Mouse (Mus musculus) heart, embryonic 10.5 days (tissue): Measurements from ENCODE around the gene Plbd2. TPM values are rescaled to one million over a fixed set of nuclear protein-coding genes. Genes with fewer than 3 reads are reported as not detected.

Experiments
- DNase-seq: peaks from one replicate; pipeline ENCODE4 v3.0.0-alpha.2; 2017; ENCODE audit warnings: low spot score
- H3K27ac ChIP-seq: fragments of 300-500 bp; sonication (generic); 2 replicates; pipeline ENCODE4 v1.5.1; 2016; ENCODE audit warnings: mild to moderate bottlenecking
- H3K27me3 ChIP-seq: fragments of 300-500 bp; sonication (generic); 2 replicates; pipeline ENCODE4 v1.6.1; 2016; ENCODE audit warnings: mild to moderate bottlenecking; ENCODE audit not compliant: poor library complexity, insufficient read depth, severe bottlenecking
- H3K36me3 ChIP-seq: fragments of 300-500 bp; sonication (generic); 2 replicates; pipeline ENCODE4 v1.6.1; 2016; ENCODE audit warnings: mild to moderate bottlenecking, moderate library complexity
- H3K4me1 ChIP-seq: fragments of 300-500 bp; sonication (generic); 2 replicates; pipeline ENCODE4 v1.6.1; 2016; ENCODE audit warnings: mild to moderate bottlenecking
- H3K4me3 ChIP-seq: fragments of 300-500 bp; sonication (generic); 2 replicates; pipeline ENCODE4 v1.5.1; 2016; ENCODE audit warnings: mild to moderate bottlenecking, moderate library complexity
- H3K9me3 ChIP-seq: fragments of 300-500 bp; sonication (generic); 2 replicates; pipeline ENCODE4 v1.6.1; 2016; ENCODE audit warnings: mild to moderate bottlenecking, moderate library complexity
- WGBS: fragments of 180-500 bp; shearing (Covaris S2); methylation state at CpG from one replicate; pipeline ENCODE4 v1.1.7; 2016; 5-methylcytosine and 5-hydroxymethylcytosine counted together
- polyA plus RNA-seq: library from polyadenylated mRNA; unstranded; fragments of >200 nt; fragmentation: Nextera tagmentation; extraction: Ambion mirVana; gene quantifications from 2 replicates; pipeline ENCODE4 v1.2.1, GENCODE M21; 2016

Gene Plbd2
- polyA plus RNA-seq, 1 experiment from 2014 or later, result 46.6 TPM

DNA sequence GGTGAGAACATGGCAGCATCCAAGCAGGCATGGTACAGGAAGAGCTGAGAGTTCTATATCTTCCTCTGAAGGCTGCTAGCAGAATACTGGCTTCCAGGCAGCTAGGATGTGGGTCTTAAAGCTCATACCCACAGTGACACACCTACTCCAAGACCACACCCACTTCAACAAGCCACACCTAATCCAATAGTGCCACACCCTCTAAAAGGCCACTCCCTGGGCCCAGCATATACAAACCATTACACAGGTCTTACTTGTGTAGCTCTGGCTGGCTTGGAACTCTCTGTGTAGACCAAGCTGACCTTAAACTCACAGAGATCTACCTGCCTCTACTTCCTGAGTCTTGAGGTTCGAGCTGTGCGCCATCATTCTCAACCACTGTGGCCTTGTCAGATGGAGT lies 21.3 kb upstream of the Plbd2 start:
- H3K36me3 ChIP-seq, result peaks cover 15% of the 10 kb centered on the region; the same call in 1 of the 2 replicates
- no peaks in the 10 kb centered on the region for H3K9me3 ChIP-seq
- H3K4me1 ChIP-seq, result peaks cover 13% of the 10 kb centered on the region; the same call in 1 of the 2 replicates
- WGBS, result 92% methylated on average over 2 of the region's 2 CpGs
- no peak overlapping the region for H3K27ac ChIP-seq
- 0 out of 2 replicates have a peak, but pooled peaks cover 7% of the 10 kb centered on the region for H3K27me3 ChIP-seq
- DNase-seq, result no peak
- H3K4me3 ChIP-seq, result no peak overlapping the region

DNA sequence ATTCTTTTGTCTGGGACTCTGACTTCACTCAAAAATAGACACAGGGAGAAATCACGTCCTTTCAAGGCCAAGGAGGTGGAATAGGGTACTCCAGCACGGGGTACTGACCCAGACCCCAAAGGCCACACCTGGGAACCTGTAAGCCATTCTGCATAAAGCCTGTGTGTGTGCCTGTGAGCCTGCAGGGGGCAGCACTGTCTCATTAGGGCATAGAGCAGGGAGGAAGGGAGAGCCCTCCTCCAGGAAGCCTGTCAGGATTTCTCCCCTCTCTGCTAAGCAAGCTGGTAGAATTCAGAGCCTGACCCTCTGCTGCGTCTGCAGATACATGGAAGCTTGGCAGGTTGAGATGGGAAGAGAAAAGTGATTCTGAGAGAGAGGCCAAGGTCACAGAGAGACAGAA lies 19.2 kb upstream of the Plbd2 start:
- Histone ChIP-seq H3K27me3 (0 out of 2 replicates have a peak, but pooled peaks cover 7% of the 10 kb centered on the region), H3K4me3 (no peak overlapping the region), H3K4me1 (peaks cover 16% of the 10 kb centered on the region), H3K9me3 (no peaks in the 10 kb centered on the region), H3K36me3 (peaks cover 12% of the 10 kb centered on the region; the same call in 1 of the 2 replicates), H3K27ac (no peak overlapping the region)
- no peak for DNase-seq
- 73% methylated on average over 3 of the region's 3 CpGs for WGBS

DNA sequence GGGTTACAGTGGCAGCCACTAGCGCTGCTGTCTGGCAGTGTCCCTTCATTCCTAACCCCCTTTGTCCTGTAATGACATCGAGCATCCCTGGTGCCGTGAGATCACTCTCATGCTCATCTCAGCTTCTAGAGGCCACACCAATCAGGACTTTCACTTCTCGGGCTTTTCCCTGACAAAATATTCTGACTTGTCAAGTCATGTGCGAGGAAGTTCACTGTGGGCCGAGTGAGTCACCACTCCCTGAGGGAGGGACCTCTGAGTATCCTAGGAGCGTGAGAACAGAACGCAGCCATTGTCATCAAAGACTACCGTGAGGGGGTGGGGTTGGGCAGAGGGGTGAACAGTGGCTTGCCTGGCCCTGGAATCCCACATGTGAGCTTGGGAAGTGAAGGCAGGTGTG lies 14.1 kb upstream of the Plbd2 start:
- DNase-seq, result no peak
- H3K4me1 ChIP-seq, result peaks cover 47% of the 10 kb centered on the region
- H3K4me3 ChIP-seq, result no peak overlapping the region
- 47% methylated on average over 9 of the region's 9 CpGs for WGBS
- H3K27me3 ChIP-seq, result peaks cover 21% of the 10 kb centered on the region; the same call in 1 of the 2 replicates
- H3K9me3 ChIP-seq, result no peaks in the 10 kb centered on the region
- peaks cover under 1% of the 10 kb centered on the region; the same call in 1 of the 2 replicates for H3K36me3 ChIP-seq
- peak overlapping the region; percentile 32; the same call in 1 of the 2 replicates for H3K27ac ChIP-seq

DNA sequence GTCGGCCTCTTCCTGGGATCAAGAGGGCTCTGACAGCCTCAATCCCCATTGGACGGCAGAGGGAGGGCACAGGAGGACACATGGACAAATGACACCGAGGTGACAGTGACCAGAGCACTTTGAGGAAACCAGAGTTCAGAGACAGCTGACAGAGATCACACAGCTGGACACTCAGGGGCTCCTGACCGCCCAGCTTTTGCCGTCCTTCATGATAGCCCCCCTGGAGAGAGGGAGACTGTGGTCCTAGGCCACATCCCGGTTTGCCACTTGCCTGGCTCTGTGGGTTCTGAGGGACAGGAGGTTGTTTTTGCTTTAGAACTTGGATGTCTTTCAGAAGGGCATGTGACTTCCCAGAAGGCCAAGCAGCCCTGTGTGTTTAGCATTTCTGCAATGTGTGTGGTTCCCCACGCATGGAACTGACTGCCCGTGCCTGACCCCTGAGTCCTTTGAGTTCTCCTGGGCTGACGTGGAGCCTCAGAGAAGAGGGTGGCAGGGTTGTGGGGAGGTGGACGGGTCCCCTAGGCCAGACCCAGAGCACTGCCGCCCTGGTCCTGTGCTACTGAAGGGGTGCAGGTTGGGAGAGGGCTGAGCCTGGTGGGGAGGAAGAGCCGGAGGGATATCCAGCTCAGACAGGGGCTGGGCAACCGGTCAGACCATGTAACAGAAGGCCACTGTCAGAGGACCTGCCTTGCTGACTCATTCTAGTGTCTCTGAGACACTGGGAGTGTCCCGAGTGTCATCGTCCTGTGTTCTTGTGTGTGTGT lies 13.0 kb upstream of the Plbd2 start:
- Histone ChIP-seq H3K27ac (peak overlapping the region; percentile 60), H3K27me3 (peaks cover 30% of the 10 kb centered on the region; the same call in 1 of the 2 replicates)
- WGBS, result 31% methylated on average over 15 of the region's 15 CpGs

DNA sequence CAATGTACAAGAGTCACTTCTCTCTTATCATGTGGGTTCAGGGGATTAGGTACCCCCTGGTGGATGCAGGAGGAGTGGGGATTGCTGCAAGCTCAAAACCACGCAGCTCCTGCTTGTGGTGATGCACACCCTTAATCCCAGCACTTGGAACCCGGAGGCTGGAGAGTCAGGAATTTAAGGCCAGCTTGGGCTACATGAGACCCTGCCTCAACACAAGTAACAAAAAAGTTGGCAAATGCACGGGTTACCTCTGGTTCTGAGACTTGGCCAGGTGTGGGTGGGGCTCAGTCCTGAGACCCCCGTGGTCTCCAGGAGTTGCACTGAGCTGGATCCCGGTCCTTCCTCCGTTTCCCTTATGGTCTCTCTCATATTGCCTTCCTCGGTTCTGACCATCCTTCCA lies 12.0 kb upstream of the Plbd2 start:
- Histone ChIP-seq H3K4me1 (peaks cover 62% of the 10 kb centered on the region), H3K4me3 (no peak overlapping the region), H3K27me3 (peaks cover 24% of the 10 kb centered on the region; the same call in 1 of the 2 replicates), H3K27ac (no peak overlapping the region), H3K36me3 (no peaks in the 10 kb centered on the region), H3K9me3 (no peaks in the 10 kb centered on the region)
- no peak for DNase-seq
- 69% methylated on average over 7 of the region's 7 CpGs for WGBS

More for the DNA sequence above, 13.0 kb upstream of the Plbd2 start:
- Histone ChIP-seq H3K4me3 (no peak overlapping the region), H3K9me3 (no peaks in the 10 kb centered on the region), H3K4me1 (peaks cover 53% of the 10 kb centered on the region), H3K36me3 (no peaks in the 10 kb centered on the region; the same call in 1 of the 2 replicates)
- DNase-seq, result no peak

DNA sequence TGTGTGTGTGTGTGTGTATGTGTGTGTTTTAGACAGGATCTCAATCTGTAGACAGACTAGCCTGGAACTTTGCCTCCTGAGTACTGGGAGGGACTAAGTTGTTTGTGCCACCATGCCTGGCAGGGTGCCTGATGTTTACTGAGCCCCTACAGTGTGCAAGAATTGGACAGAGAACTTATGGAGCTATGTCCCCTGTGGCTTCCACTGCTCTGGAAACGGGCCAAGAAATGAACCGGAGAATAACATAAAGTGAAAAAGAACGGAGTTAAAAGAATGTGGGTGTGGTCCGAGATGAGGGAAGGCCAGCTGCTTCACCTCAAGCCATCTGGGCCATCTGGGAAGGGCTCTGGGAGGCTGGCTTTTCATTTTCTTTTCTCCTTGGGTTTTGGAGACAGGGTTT lies 11.3 kb upstream of the Plbd2 start:
- no peak overlapping the region for H3K27ac ChIP-seq
- peaks cover 62% of the 10 kb centered on the region for H3K4me1 ChIP-seq
- DNase-seq, result no peak
- 49% methylated on average over 4 of the region's 4 CpGs for WGBS
- H3K36me3 ChIP-seq, result no peaks in the 10 kb centered on the region
- no peaks in the 10 kb centered on the region for H3K9me3 ChIP-seq
- H3K4me3 ChIP-seq, result no peak overlapping the region
- peaks cover 23% of the 10 kb centered on the region; the same call in 1 of the 2 replicates for H3K27me3 ChIP-seq

DNA sequence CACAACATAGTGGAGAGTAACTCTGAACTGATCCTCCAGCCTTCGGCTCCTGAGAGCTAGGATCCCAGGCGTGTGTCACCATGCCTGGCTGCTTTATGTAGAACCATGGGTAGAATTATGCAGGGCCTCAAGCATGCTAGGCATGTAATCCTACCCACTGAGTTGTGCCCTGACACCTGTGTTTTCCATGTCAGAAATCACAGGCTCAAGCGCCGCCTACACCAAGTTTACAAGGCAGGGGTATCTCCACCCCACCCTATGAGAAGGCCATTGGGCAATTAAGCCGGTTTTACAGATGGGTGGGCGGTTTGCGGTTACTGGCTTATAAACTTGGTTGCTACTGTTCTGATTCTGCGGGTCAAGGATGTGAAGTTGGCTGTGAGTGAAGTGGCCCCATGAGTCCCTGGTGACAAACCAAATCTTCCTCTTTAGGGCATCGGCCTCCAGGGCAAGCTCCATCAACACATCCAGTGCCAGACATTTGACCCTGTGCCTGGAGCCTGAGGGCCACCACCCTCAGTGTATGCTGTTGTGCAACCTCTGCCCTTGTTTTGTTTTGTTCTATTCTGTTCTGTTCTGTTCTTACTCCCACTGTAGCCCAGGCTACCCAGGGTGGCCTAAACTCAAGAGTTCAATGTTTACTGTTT lies 10.7 kb upstream of the Plbd2 start:
- Histone ChIP-seq H3K9me3 (no peaks in the 10 kb centered on the region; the same call in 1 of the 2 replicates), H3K27me3 (peaks cover 23% of the 10 kb centered on the region; the same call in 1 of the 2 replicates), H3K27ac (no peak overlapping the region), H3K36me3 (no peaks in the 10 kb centered on the region), H3K4me1 (peaks cover 62% of the 10 kb centered on the region), H3K4me3 (no peak overlapping the region)
- no peak for DNase-seq
- WGBS, result 90% methylated on average over 9 of the region's 9 CpGs

DNA sequence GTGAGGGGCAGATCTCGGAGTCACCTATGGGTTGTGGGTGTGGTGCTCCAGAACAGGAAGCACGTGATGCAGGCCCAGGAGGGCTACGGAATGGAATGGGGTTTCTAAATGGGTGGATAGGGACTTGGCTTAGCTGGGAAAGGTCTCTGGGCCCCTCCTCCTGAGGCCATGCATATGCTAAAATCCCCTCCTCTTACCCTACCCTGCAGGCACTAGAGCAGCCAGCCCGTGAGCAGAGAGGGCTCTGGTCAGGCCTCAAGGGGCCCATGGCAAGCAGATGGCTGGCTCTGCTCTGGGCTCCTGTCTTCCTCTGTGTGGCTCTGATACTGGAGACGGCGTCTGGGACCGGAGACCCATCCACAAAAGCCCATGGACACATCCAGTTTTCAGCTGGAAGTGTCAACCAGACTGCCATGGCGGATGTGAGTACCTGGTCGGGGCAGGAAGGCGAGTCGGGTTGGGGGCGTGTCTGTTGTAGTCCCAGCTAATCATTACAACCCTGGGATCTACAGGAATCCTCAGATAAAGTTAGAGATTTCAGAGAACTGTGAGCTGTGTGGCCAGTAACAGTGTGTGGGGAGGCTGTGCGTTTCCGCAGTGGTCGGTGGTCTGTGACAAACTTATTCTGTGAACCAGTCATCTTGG lies 9.6 kb upstream of the Plbd2 start:
- H3K36me3 ChIP-seq, result no peaks in the 10 kb centered on the region
- no peak for DNase-seq
- H3K9me3 ChIP-seq, result no peaks in the 10 kb centered on the region; the same call in 1 of the 2 replicates
- no peak overlapping the region for H3K4me3 ChIP-seq
- H3K27ac ChIP-seq, result peak overlapping the region; percentile 3; the same call in 1 of the 2 replicates
- H3K4me1 ChIP-seq, result peaks cover 68% of the 10 kb centered on the region
- 42% methylated on average over 15 of the region's 15 CpGs for WGBS
- H3K27me3 ChIP-seq, result peaks cover 23% of the 10 kb centered on the region; the same call in 1 of the 2 replicates

DNA sequence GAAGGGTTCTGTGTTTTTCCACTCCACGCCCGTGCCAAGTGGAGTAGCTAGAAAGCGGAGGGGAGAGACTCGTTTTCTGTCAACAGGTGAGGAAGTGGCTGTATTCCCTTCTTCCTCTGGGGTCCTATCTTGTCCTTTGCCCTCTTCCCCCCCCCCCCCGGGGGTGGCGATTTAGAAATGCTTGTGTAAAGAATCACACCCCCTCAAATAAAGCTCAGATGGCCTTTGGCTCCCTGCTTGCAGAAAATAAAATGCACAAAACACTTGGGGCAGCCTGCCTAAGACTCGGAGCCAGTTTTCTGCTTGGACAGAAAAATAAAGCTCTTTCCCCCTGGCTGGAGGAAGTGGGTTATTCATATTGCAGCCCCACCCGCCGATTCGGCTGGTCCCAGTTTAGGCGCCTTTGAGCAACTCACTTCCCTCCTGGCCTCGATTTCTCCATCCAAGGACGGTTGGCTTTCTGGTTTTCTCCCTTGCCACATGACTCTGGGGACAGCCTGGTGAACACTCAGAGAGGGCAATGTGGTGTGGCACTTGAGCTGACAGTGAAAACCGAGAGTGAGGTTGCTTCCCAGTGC lies 8.3 kb upstream of the Plbd2 start:
- peak overlapping the region; percentile 67 for H3K27ac ChIP-seq
- 29% methylated on average over 14 of the region's 14 CpGs for WGBS
- H3K4me1 ChIP-seq, result peaks cover 56% of the 10 kb centered on the region

DNA sequence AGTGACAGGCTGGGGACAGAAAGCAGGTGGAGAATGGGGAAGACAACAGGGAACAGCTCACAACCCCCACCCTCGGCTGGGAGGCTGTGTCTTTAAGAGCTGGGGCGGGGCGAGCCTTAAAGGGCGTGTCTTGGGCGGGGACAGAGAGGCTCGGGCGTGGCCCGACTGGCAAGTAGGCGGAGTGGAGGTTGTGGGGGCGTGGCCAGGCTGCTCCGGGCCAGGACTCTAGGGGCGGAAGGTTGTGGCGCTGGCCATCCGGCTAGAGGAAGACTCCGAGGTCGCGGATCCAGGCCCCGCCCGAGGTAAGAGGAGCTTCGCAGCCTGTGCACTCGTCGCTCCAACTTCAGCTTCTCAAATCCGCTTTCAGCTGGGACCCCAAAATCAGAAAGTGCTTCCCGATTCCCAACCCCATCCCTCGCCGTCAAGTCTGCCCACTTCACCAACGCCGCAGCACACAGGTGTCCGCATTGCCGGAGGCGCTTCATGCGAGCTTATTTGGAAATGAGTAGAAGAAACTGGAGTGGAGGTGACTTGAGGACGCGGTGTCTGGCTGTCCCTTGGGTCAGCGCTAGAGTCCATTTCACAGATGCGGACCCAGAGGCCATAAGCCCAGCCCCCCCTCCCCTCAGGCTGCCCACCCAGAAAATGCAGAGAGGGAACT lies 7.7 kb upstream of the Plbd2 start, which contains the start of gene Slc8b1:
TSS of gene Slc8b1 (plus strand) at position 187 of the 661 bp plus-strand sequence.
- peak within 1 kb of the TSS; percentile 67 for H3K27ac ChIP-seq
- peak; percentile 97 for DNase-seq

More for the DNA sequence above, 8.3 kb upstream of the Plbd2 start:
- Histone ChIP-seq H3K27me3 (peaks cover 23% of the 10 kb centered on the region; the same call in 1 of the 2 replicates), H3K36me3 (no peaks in the 10 kb centered on the region), H3K9me3 (no peaks in the 10 kb centered on the region; the same call in 1 of the 2 replicates), H3K4me3 (peak overlapping the region; percentile 65)
- no peak for DNase-seq

DNA sequence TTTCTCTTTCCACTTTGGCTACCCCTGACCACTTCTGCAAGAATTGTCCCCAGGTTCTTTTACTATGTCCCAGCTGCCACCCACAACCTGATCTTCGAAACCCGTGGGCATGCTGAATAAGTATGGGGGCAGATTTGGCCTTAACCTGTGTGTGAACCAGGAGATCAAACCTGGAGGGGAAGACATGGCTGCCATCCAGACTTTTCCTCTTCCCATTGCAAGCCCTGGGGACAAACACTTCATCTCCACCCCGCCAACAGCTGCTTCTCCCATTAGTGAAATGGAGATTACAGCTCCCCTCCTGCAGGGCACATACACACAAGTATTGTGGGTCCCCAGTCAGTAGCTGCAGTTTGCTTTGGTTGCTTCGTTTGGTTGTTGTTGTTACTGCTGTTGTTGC lies 3.9 kb upstream of the Plbd2 start:
- no peaks in the 10 kb centered on the region for H3K36me3 ChIP-seq
- no peaks in the 10 kb centered on the region; the same call in 1 of the 2 replicates for H3K9me3 ChIP-seq
- H3K4me3 ChIP-seq, result no peak overlapping the region
- peaks cover 6% of the 10 kb centered on the region; the same call in 1 of the 2 replicates for H3K27me3 ChIP-seq
- no peak for DNase-seq
- no peak overlapping the region for H3K27ac ChIP-seq
- WGBS, result 46% methylated on average over 4 of the region's 4 CpGs
- H3K4me1 ChIP-seq, result peaks cover 37% of the 10 kb centered on the region

More for the DNA sequence above, 7.7 kb upstream of the Plbd2 start, which contains the start of gene Slc8b1:
- Histone ChIP-seq H3K36me3 (no peaks in the 10 kb centered on the region), H3K4me1 (peaks cover 52% of the 10 kb centered on the region), H3K4me3 (peak within 1 kb of the TSS; percentile 65), H3K9me3 (no peaks in the 10 kb centered on the region; the same call in 1 of the 2 replicates), H3K27me3 (peaks cover 23% of the 10 kb centered on the region; the same call in 1 of the 2 replicates)
- WGBS, result under 1% methylated on average over 36 of the region's 36 CpGs

DNA sequence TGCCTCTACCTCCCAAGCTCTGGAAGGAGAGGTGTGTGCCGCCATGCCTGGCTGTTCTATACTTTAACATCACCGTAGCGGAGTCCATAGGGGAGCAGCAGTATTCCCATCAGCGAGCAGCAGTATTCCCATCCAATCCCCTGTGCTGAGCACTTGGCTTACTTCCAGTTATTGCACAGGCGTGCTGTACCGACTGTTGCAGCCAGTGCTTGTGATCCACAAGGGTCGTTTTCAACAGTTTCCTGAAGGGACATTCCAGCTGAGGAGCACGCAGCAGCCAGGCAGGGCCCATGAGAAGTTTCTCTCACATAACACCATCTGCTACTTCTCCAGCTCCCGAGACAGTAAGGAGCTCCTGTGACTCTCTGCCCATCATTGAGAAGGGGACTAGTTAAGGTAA lies 3.1 kb upstream of the Plbd2 start:
- DNase-seq, result no peak
- H3K27me3 ChIP-seq, result no peaks in the 10 kb centered on the region
- H3K27ac ChIP-seq, result no peak overlapping the region
- no peak overlapping the region for H3K4me3 ChIP-seq
- 60% methylated on average over 9 of the region's 9 CpGs for WGBS
- H3K4me1 ChIP-seq, result peaks cover 40% of the 10 kb centered on the region
- no peaks in the 10 kb centered on the region; the same call in 1 of the 2 replicates for H3K9me3 ChIP-seq
- H3K36me3 ChIP-seq, result no peaks in the 10 kb centered on the region
